Mouse (Mus musculus): ENCODE data around the gene Gm48552.

Gm48552 gene

DNA sequence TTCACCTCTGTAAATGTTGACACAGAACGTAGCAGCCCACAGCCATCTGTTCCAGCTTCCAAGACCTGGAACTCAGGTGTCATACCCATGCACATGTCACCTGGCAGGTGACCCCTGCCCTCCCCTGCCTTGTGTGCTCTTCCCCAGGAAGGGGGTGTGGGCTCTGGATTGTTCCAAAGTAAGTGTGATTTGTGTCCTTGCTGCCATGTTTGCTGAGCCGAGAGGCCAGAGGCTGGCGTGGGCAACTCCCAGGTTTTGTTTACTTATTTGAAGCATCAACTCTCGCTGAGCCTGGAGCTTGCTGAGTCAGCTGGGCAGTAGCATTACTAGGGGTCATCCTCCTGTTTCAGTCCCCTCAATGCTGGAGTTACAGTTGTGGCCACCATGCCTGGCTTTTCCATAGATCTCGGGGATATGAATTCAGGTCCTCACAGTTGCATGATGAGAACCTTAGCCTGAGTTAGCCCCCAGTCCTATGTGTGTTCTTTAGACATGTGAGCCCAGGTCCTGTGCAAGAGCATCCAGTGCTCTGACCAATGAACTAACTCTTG is at the start of gene Gm48552:
Gene Gm48552, plus strand, starts transcription at position 501 of the 551 bp plus-strand sequence.
- no peak for DNase-seq (ENCODE audit: low read depth)

DNA sequence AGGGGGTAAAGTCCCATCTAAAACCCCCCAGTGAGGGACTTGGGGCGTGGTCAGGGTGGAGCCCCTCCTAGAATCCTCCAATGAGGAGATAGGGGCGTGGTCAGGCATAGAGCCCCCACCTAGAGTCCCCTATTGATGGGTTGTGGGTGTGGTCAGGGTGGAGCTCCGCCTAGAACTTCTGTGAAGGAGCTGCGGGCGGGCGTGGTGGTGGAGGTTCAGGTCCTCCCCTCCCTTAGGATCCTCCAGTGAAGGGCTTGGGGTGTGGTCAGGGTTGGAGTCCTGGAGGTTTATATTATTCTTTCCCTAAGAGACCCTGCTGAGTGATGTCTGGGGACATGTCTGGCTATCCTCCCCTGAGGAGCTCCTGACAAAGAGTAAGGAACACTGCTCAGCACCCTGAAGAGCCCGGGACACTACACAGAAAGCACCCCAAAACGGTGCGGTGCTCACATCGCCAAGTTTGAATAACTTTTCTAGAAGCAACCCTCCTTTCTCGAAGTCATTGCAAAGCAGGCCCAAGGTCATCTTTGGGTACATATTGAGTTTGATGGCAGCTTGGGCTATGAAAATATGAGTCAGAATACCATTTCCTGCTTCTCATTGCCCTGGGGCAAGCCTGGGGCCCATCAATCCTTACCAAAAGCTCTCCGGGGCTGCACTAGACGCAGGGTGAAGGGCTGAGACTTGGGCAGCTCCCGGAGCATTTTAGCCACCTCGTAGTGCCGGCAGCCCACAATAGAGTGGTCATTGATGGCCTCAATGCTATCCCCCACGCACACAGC is 48.1 kb upstream of the Gm48552 start:
- peak; percentile 72 for DNase-seq (ENCODE audit: low read depth)

DNA sequence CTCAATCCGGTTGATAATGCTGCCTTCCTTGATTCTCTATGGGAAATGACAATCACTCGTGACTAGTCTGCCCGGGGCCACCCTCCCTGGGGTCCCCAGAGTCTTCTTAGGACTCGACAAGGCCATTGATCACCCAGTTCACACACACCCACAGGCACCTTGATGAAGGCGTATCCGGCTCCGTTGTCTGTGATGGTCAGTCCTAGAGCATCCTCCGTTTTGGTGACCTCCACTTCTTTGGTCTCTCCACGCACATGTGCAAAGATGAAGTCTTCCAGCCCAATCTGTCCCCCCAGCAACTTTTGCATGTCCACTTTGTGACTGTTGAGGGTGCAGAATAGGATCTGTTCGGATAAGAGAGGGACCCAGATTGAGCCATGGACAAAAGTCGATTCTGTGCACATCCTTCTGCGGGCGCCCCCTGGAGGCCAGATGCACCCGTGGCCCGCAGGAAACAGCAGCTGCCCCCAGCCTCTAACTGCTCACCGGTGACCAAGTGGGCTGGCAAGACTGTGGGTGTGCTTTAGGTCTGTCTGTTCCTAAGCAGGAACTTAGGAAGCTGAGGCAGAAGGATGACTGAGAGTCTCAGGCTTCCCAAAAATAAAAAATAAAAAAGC is 47.4 kb upstream of the Gm48552 start:
- DNase-seq (ENCODE audit: low read depth): peak; percentile 74

DNA sequence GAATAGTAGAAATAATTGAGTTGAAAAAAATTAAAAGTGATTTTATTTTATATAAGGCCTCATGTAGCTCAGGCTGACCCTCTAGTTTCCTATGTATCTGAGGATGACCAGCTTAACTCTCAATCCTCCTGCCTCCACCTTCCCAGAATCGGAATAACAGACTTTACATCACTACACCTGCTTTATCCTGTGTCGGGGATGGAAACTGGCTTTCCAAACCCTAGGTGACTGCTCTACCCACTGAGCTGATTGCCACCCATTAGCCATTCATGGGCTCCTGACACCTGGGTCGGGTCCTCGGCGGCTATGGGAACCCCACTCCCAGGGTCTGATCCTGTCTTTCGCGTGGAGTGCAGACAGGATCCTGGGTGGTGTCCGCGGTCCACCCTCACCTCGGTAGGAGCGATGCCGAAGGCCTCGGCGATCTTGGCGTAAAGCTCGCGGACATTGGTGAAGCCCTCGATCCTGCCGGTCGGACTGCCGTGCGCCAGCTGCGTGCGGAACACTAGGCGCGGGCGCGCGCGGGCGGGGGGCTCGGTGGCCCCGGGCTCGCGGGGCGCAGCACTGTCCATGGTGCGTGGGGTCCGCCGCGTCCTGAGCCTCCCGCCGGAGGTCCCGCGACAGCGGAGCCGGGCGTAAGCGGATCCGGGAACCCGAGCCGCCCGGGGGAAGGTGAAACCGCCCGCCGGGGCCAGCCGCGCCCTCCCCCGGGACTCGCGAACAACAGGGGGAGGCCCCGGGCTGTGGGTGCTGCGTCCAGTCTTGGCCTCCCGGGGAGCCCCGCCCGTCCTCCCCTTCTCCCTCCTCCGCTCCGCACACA is 45.9 kb upstream of the Gm48552 start, which contains the start of gene Gipc3:
Gene Gipc3, minus strand, starts transcription at position 581 of the 820 bp plus-strand sequence.
- DNase-seq (ENCODE audit: low read depth): no peak

DNA sequence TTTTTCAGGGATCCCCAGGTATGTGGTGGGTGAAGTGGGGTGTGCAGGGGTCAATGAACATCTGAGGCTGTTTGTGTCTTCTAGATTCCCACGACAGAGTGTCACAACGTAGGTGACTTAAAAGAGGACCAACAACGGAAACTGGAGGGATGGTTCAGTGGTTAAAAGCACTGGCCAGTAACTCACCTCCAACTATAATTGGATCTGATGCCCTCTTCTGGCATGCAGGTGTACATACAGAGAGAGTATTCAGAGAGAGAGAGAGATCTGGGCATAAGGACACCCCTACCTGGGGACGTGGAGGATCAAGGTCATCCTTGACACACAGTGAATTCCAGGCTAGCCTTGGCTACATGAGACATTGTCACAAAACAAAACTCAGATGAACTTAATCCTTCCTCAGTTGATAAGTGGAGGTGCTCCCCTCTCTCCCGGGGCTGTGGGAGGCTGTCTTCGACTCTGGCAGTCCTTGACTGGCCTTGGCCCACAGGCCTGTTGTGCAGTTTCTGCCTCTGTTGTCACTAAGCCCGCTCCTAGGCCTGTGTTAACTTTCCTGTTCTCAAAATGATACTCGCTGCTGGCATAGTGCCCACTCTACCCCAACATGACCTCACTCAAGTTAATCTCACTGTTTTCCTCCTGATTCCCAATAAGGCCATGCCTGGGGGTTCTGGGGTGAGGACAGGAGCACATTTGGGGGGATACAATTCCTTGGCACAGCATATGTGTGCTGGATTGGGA is 44.2 kb upstream of the Gm48552 start:
- peak; percentile 78 for DNase-seq (ENCODE audit: low read depth)

DNA sequence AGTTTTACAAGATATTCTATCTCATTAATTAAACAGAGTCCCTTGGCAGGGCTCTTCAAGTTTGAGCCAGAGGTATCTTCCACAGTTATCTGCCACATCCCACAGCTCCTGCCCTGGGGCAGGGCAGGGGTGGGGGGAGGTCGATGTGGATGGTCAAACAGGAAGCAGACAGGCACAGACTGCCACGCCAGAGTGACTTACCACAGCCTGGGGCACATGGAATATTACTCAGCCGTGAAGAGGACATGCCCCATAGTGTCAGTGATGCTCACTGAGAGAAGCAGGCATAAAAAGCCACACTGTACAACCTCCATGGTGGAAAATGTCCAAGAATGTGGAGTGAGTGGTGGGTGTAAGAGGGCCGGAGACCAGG is 43.7 kb upstream of the Gm48552 start:
- DNase-seq (ENCODE audit: low read depth): no peak

DNA sequence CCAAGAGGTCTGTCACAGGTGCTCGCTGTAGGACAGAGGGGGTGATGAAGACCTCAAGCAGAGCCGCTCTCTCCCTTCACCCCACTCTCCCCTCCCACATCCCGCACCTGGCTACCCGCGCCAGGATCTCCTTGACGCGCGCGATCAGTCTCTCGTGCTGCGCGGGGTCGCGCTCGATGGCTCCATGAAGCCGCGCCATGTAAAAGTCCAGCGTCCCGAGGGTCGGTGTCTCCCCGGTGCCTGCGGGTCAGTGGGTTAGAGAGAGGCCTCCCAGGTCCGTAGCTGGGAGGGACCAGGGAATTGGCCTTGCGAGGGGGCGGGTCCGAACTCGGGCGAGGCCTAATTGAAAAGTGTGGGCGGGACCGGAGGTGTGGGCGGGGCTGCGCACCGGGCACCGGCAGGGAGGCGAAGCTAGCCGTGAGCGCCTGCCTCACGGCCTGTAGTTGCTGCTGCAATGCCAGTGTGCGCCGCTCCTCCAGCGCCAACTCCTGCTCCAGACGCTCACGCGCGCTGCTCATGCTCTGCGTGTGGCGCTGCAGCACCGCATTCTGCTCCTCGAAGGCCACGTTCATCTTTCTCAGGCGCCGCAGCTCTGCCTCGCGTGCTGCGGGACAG is 42.2 kb upstream of the Gm48552 start:
- no peak for DNase-seq (ENCODE audit: low read depth)

DNA sequence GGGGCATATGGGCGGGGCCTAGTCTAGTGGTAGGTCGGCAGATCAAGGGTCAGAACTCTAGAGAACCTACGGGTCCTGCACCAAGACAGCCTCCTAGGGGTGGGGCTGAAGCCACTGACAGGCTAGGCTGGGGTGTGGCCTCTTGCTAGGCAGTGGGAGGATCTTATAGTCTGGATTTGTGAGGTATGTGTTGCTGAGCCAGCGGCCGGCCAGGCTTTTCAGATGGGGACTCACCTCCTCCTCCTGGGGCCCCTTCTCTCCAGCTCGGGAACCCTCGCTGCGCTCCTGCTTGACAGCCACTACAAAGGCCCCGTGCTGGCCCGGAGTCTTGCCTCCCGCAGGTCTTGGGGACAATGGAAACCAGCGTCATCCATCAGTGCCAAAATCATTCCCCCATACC is 39.7 kb upstream of the Gm48552 start:
- DNase-seq (ENCODE audit: low read depth): peak; percentile 82

DNA sequence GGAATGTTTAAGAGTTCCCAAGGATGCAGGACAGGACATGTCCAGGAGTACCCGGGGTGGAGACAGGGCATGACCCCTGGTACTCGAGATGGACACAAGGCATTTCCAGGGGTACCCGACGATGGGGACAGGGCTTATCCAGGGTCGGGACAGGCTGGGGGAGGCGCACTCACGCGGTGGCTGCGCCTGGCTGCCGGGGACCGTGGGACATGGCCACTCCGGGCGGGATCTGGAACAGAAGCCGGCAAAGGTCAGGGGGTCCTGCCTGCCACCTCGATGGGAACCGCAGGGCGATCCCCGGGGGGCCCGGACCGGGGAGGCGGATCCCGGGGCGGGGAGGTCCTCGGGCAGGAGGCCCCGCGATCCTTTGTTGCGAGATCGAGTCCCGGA is 38.8 kb upstream of the Gm48552 start:
- DNase-seq (ENCODE audit: low read depth): no peak

DNA sequence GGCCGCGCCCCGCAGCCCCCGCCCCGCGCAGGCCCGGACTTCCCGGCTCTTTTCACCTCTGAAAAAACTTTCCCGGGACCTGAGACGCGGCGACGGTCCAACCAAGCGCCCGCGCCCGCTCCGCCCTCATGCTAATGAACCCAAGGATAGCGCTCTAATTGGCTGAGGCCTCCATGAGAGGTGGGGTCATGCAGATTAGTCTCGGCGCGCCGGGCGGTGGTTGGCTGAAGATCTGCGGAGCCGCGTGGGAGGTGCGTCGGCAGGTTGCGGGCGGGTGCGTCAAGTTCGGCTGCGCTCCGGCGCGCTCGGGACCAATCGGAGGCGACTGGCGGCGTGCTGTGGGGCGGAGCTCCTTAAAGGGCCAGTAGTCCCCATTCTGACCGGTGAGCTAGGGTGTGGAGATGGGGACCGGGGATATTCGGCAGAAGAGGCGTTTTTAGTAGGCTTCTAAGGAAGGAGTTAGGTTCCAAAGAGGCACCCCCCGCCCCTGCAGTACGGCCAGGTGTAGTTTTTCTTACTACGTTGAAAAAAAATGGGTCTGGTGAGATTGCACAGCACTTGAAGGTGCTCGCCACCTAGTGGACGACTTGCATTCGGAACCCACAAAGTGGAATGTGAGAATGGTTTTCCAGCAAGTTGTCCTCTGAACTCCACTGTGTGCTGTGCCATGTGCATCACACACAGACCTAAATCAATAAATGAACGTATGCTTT is 38.3 kb upstream of the Gm48552 start, which contains the start of gene Hmg20b:
Gene Hmg20b, minus strand, starts transcription at position 130 of the 713 bp plus-strand sequence.
- peak; percentile 99 for DNase-seq (ENCODE audit: low read depth)

DNA sequence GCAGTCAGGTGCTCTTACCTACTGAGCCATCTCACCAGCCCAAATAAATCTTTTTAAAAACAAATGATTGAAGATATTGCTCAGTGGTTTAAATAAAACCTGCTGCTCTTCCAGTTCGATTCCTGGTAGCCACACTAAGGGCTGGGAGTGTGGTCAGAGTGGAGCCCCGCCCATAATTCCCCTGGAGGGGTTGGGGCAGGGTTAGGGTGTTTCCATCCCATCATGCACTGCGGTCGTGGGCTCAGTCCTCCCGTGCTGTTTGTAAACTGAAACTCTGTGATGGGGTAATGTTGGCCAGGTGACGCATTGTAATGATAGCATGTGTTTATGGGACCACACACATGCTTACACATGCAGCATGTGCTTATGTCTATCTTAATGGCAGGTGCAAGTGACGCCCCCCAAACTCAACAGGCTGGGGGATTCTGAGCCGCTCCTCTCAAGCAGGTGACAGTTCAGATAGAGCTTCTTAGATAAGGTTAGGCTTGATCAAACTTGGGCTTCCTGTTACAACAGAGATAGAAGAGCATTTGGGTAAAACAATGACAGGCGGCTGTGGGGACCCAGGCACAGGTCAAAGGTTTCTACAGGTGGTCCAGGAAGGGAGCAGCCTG is 37.0 kb upstream of the Gm48552 start:
- DNase-seq (ENCODE audit: low read depth): peak; percentile 85

DNA sequence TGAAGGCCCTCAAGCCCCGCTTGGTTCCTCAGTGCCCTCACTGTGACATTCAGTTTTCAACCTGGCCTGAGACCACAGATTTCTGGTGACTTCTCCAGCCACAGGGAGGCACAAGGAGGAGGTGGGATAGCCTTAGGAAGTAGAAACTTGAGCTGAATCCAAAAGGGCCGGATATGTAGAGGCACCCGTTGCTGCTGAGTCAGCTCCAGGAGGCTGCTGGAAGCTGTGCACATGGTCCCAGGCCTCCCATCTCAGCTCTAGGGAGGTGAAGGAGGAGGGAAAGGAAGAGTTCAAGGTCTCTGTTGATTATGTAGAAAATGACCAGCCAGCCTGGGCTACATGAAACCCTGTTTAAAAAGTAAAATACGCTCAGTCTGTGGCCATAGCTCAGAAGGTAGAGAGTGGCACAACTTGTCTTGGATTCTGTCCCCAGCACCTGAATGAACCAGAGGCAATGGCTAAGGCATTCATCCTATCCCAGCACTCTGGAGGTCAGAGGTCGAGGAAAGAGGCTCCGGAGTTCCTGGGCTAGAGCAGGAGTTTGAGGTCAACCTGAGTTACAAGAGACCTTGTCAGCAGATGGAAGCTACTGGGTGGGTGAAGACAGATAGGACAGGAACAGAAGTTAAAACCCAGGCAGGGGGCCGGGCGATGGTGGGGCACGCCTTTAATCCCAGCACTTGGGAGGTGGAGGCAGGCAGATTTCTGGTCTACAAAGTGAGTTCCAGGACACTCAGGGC is 33.9 kb upstream of the Gm48552 start:
- peak; percentile 67 for DNase-seq (ENCODE audit: low read depth)

DNA sequence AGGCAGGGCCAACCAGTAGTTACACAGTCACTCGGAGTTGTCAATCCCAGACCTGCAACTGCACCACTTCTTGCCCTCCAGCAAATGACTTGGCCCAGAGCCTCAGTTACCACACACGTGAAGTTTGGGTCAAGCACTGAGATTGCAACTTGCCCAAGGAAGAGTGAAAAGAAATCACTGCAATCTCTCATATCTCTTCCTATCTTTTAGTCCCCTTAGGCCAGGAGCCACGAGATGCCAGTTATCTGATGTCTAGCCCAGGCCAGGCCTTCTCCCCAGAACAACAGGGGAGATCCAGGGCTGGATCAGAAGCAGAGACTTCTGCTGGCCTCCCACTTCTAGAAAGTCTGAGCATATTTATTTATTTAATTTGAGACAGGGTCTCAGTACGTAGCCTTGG is 33.3 kb upstream of the Gm48552 start:
- DNase-seq (ENCODE audit: low read depth): no peak

DNA sequence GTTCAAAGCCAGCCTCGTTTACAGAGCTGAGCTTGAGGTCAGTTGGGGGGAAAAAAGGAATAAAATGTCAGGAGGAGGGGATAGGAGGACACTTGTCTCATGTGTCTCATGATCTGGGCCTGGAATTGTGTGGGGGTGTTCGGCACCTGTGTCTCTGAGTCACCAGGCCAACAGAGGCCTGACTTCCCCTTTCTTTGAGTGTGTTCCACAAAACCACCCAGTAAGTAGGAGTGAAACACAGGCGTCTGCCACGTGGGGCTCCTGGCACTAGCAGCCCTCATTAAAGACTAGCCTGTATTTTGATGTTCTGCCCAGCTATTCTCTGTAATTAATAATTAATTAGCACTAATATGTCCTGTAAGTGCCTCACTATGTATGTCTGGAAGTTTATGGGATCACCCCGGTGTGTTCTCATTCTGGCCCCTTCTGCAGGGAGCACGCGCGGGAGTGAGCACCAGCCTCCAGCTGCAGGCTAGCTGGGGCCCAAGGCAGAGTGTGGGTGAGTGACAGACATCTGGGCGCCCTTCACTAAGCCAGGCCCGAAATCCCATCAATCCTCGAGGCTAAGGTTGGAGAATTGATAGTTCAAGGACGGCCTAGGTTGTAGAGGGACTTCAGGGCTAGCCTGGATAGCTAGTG is 32.3 kb upstream of the Gm48552 start:
- peak; percentile 89 for DNase-seq (ENCODE audit: low read depth)

DNA sequence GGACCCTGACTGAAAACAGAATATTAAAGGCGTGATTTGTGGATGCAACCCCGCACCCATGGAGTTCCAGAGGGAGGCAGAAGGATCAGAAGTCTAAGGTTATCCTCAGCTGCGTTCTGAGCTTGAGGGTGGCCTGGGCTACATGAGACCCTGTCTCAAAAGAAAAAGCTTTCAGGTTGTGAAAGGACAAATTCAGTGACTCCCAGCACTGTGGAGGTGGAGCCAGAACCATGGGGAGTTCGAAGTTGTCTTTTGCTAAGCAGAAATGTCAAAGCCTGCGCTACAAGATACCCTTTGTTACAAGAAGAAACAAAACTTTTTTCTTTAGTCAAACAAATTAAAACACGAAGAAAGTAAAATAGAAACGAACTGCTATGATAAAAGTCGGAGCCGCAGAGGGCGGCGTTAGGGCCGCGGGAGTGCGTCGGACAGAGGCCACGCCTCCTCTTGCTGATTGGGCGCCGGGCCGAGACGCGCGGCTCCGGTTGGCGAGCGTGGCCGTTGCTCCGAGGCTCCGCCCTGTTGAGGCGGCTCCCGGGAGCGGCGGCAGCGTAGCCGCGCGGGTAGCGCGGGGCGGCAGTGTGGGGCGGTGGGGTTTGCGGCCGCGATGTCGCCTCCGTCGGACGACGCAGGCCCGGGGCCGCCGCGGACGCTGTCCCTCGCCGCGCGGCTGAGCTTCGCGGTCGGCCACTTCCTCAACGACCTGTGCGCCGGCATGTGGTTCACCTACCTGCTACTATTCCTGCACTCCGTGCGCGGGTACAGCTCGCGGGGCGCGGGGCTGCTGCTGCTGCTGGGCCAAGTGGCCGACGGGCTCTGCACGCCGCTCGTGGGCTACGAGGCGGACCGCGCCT is 31.6 kb upstream of the Gm48552 start, which contains the start of gene Mfsd12:
Gene Mfsd12, plus strand, starts transcription at position 501 of the 854 bp plus-strand sequence.
- peak; percentile 84 for DNase-seq (ENCODE audit: low read depth)

DNA sequence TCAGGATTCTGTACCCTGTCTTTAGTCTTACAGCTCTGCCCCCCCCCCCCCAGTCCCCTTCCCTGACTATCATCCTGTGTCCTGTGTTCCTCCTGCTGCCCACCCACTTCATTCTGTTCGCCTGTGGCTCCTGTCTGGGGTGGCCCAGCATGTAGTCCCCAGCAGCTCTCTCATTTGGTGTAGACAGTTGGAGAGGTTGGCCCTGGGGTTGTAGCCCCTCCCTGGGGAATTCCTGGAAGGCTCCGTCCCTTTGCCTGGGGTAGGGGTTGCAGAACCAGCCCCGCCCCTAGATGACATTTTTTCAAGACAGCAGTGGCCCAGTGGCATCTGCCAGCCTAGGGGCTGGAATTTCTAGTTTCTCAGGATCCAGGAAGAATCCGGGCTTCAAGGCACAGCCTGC is 30.6 kb upstream of the Gm48552 start:
- DNase-seq (ENCODE audit: low read depth): no peak

DNA sequence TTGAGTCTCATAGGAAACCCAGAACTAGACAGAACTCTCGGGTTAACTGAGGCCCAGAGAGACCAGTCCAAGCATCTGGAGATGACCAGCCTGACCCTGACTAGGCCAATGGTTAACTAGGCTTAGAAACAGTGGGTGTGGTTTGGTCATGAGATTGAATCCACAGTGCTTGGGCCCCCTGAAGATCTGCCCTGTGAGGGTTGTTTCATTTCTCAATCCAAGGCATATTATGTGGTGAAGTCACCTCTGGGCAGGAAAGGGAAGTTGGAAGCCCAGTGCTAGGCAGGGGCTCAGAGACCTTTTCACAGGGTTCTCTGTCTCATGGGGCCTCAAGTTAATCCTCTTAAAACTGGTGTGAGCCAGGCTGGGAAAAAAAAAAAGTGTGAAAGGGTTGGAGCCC is 30.0 kb upstream of the Gm48552 start:
- peak; percentile 72 for DNase-seq (ENCODE audit: low read depth)

DNA sequence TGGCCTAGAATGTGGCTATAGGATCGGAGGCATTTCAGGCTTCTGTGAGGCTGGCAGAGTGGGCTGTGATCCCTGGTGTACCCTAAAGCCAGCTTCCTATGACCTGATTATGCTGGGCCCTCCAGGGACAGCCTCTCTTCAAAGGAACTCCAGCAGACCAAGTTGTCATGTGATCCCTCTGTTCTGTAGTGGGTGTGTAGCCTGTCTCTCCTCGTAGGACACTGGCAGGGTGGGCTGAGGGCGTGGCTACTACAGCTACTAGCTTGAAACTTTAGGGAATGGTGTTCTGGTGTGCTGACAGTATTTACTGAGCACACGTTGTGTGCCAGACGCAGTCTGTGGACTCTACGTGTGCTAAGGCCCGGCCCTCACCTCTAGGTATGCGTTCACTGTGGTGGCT is 28.1 kb upstream of the Gm48552 start:
- no peak for DNase-seq (ENCODE audit: low read depth)
